Mouse (Mus musculus) kidney, postnatal 10 days (tissue): ENCODE measurements around the gene Pmm1.

Experiments
- DNase-seq: peaks from one replicate; pipeline ENCODE4 v3.0.0; 2021; ENCODE audit warnings: mixed read lengths

Gene Pmm1

DNA sequence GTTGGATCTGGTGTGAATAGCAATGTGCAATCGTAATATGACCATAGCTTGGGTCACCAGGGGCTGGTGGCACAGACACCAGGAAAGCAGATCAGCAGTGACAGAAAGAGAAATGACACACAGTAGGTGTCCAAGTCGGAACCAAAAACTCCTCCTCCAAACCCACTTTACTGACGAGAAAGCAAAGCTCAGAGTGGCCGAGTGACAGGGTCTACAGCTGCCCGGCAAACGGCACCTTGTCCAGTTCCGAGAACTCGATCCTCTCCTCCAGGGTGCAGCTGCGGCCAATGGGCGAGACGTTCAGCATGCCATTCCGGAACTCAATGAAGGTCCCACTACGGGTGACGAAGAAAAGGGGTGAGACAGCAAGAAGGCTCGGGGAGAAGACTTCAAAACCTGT lies 5.3 kb downstream of the Pmm1 start:
- peak; percentile 4 for DNase-seq

DNA sequence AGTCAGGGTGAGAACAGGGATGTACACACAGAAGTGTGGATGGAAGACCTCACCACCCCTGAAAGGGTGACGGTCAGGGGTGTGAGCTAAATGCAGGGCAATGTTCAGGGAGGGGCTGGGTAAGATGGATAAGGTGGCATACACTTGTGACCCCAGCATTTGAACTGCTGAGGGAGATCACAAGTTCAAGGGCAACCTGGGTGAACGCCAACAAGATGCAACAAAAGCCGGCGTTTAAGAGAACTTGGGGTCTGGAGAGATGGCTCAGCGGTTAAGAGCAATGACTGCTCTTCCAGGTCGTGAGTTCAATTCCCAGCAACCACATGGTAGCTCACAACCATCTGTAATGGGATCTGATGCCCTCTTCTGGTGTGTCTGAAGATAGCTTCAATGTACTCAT lies 6.0 kb downstream of the Pmm1 start:
- peak; percentile 6 for DNase-seq

DNA sequence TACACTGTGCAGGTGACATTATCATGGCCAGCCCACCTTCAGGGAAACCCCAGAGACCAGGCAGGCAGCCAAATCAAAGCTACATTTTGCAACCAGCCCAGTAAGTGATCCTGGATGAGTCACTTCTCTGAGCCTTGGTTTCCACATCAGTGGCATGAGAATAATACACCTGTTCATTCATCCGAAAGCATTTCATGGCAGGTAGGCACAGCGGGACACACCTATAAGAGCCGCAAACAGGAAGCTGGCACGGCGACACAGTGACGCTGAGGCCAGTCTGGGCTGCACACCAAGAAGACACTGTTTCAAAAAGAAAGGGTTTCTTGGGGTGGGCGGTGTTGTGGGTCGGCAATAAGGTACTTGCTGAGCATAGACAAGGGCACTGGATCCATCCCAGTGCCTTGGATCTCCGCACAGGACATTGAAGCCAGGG lies 6.6 kb downstream of the Pmm1 start:
- peak; percentile 8 for DNase-seq

GRCm38 (mm10) chr15:81952310-81952709 lies 8.4 kb downstream of the Pmm1 start:
- no peak for DNase-seq

- no peak for DNase-seq
Measured at GRCm38 (mm10) chr15:81951159-81951558, 9.6 kb downstream of the Pmm1 start.

DNA sequence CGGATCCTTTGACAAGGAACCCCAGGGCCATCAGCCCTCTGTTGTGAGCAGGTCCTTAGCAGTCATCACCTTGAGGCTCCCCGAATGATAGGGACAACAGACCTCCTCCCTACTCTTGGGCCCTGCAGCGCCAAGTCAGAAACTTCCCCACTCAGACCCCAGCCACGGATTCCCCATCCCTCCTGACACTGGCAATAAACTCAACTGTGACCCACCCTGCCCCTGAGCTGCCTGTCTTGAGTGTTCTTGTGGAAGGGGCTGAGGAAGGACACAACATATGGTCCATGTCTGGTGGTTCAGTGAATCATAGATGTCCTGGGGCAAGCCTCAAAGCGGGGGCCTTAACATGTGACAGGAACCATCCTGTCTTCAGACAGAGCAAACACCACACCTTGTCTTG lies 10.0 kb downstream of the Pmm1 start:
- DNase-seq: no peak

DNA sequence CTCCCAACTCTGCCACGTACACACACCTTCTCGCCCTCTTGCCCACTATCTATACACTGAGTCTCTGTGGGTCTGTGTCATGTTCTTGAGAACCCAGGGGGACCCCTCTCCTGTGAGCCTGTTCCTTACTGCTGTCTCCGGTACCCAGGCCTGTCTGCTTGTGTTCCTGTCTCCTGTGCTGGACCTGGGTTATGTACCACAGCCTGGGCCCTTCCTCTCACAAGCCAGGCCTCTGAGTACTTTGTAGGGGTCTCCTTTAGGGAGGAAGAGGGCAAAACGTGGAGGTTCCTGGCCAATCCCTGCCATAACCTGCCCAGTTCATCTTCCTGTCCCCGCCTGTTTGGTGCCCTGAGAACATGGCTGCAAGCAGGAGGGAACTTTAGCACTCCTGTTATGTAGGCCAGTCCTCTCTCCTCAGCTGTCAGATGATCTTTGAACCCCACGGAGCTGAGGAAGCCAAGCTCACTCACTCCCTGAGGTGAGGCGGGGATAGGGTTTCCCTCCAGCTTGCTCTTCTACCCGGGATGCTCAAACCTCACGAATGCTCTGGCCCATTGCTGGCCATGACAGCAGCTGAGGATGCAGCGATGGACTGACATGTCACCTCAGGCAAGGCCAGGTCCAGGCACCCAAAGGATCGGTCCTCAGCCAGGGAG lies 11.1 kb downstream of the Pmm1 start:
- no peak for DNase-seq

DNA sequence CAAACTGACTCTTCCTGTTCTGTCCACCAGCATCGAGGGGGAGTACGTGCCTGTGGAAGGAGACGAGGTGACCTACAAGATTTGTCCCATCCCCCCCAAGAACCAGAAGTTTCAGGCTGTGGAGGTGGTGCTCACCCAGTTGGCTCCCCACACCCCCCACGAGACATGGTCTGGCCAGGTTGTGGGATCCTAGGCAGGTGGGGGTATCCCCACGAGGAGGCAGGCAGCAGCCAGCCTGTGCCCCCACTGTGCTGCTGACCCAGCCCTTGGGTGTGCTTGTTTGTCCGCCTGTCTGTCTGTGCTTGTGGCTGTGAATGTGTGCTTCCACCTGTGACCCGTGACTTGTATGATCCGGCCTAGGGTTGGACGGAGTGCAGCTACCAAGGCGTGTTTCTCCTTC lies 11.7 kb downstream of the Pmm1 start:
- no peak for DNase-seq

- no peak for DNase-seq
Measured at GRCm38 (mm10) chr15:81943176-81943749, 17.5 kb downstream of the Pmm1 start.

DNA sequence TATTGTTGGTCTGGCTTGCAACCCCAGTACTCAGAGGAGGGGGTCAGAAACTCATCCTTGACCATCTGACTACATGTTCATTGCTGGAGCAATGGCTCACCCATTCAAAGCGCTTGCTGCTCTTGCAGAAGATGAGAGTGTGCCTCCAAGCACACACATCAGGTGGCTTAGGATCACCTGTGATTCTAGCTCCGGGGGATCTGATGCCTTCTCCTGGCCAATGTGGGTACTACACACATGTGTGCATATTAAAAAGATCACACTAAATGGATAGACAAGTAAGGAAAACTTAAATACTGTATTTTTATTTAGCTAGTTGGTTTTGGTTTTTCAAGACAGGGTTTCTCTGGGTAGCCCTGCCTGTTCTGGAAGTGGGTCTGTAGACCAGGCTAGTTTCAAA lies 19.7 kb downstream of the Pmm1 start:
- no peak for DNase-seq

DNA sequence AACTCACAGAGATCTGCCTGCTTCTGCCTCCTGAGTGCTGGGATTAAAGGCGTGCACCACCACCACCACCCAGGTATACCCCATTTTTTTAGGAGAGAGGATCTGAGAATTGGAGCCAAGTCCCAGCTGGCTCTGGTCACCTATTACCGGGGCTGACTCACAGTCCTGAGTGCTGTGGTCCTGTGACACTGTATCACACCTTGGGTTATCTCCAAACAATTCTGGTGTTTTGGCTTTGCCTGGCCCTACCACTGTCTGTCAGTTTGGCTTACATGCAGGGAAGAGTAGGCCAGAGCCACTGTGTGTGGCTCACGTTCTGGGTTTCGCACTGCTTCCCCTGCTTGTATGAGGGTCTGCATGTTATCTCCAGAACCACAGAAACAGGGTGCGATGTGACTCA lies 20.5 kb downstream of the Pmm1 start:
- no peak for DNase-seq

DNA sequence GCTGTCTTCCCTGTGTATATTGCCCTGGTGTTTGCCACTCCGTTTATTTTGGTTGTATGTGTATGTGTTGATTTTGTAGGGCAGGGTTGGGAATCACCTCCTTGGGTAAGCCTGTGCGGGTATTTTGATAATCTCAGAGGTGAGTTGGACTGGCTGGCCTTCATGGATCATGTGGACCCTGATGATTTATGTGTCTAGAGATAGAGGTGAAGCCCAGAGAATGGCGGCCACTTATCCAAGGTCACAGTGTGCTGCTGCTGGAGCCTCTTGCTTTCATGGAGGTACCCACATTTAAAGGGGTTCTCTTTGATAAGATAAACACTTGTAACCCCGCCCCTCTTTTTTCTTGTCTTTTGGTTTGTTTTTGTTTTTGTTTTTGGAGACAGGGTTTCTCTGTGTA lies 21.0 kb downstream of the Pmm1 start:
- no peak for DNase-seq

DNA sequence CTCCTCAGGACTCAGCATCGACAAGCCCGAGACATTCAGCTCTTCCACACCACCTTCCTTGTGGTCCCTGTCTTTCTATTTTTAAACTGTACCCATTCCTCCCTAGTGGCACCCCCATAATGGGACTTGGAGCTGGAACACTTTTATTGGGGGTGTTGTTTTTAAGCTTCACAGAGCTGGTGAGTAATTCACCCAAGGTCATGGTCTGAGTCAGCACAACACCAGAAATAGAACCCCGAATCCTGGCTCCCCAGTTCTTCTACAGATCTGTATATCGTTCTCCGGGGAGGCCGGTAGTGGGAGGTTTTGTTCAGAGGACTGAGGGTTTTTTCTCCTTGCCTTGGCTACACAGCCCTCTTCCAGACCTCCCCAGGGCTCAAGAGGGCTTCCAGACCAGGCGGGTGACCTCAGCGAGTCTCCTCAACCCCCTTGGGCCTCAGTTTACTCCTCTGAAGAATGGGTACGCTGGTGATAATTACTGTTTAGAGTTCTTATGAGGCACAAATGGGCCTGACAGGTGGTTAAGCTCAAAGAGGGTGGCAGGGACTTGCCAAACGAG lies 21.5 kb downstream of the Pmm1 start:
- no peak for DNase-seq

DNA sequence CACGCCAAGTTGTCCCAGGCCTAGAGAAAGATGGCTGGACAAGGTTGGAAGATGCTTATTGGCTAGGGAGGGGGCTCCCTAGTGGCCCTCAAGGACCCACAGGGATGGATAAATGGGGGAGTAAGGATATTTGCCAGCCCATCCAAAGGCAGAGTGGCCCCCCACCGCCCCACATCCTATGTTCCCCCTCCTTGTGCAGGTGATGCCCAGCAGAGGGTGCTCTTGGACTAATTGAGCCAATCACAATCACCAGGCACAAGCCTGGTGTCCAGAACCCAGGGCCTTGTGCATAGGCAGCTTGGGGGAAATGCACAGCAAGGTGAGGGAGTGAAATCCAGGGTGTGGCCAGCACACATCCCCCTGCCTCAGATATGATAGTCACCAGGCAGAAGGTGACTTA lies 22.5 kb downstream of the Pmm1 start:
- peak; percentile 68 for DNase-seq

GRCm38 (mm10) chr15:81937098-81937972 lies 23.4 kb downstream of the Pmm1 start:
- DNase-seq: peak; percentile 62

- DNase-seq: peak; percentile 80
Measured at GRCm38 (mm10) chr15:81936679-81937078, 24.1 kb downstream of the Pmm1 start, which contains the start of gene Csdc2. TSS of gene Csdc2 (plus strand) at chr15:81936759.

GRCm38 (mm10) chr15:81935869-81936637 lies 24.7 kb downstream of the Pmm1 start:
- DNase-seq: no peak

GRCm38 (mm10) chr15:81933986-81934385 lies 26.7 kb downstream of the Pmm1 start:
- no peak for DNase-seq

GRCm38 (mm10) chr15:81932951-81933470 lies 27.7 kb downstream of the Pmm1 start:
- peak; percentile 80 for DNase-seq

DNA sequence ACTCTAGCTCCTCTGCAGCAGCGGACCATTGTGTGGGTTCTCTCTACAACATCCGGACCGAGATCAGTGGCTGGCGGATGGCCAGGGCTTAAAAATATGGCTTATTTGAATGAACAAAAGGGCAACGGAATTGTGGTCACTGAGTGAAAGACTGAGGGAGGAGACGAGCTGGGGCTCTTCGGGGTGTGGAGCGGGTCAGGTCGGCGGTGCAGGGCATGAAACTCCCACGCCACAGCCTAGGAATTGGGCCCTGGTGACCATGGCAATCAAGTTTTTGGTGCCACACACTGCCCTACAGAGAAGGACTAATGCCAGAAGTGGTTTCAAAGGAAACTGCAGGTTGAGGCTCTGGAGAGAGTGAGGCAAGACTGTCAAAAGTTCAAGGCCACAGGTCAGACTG lies 32.5 kb downstream of the Pmm1 start:
- DNase-seq: peak; percentile 90

GRCm38 (mm10) chr15:81927741-81928140 lies 33.0 kb downstream of the Pmm1 start:
- peak; percentile 85 for DNase-seq

- DNase-seq: no peak
Measured at GRCm38 (mm10) chr15:81926446-81926822, 34.3 kb downstream of the Pmm1 start.
